Mouse (Mus musculus) midbrain, embryonic 16.5 days (tissue): ENCODE measurements around the gene Fam71d. TPM values are rescaled to one million over a fixed set of nuclear protein-coding genes. Genes with fewer than 3 reads are reported as not detected.
A peak's percentile ranks its signal among the peaks of the same experiment; 100 is the strongest.

Source experiments
- ATAC-seq: fragments of 200-750 bp; cut with Nextera tagmentation; 2 replicates; pipeline ENCODE4 v1.8.0; 2017; ENCODE audit warnings: moderate TSS enrichment
- H3K27ac ChIP-seq: fragments of 300-500 bp; sonication (generic); 2 replicates; pipeline ENCODE4 v1.5.1; 2014; ENCODE audit warnings: mild to moderate bottlenecking, low read length, mixed read lengths
- H3K27me3 ChIP-seq: fragments of 300-500 bp; sonication (generic); 2 replicates; pipeline ENCODE4 v1.6.1; 2014; ENCODE audit warnings: low read depth, low read length, mixed read lengths; ENCODE audit not compliant: control insufficient read depth, insufficient read depth
- H3K36me3 ChIP-seq: fragments of 300-500 bp; sonication (generic); 2 replicates; pipeline ENCODE4 v1.6.1; 2014; ENCODE audit warnings: mild to moderate bottlenecking, low read length, moderate library complexity, mixed read lengths; ENCODE audit not compliant: control insufficient read depth, insufficient read depth
- H3K4me1 ChIP-seq: fragments of 300-500 bp; sonication (generic); 2 replicates; pipeline ENCODE4 v1.6.1; 2014; ENCODE audit warnings: mild to moderate bottlenecking, low read length, mixed read lengths; ENCODE audit not compliant: control insufficient read depth, insufficient read depth
- H3K4me2 ChIP-seq: fragments of 300-500 bp; sonication (generic); 2 replicates; pipeline ENCODE4 v1.6.1; 2014; ENCODE audit warnings: mild to moderate bottlenecking, low read length, mixed read lengths
- H3K4me3 ChIP-seq: fragments of 300-500 bp; sonication (generic); 2 replicates; pipeline ENCODE4 v1.5.1; 2014; ENCODE audit warnings: low read depth, mild to moderate bottlenecking, low read length, moderate library complexity, mixed read lengths
- H3K9ac ChIP-seq: fragments of 300-500 bp; sonication (generic); 2 replicates; pipeline ENCODE4 v1.6.1; 2014; ENCODE audit warnings: low read depth, low read length, mixed read lengths
- H3K9me3 ChIP-seq: fragments of 300-500 bp; sonication (generic); replicated peaks from 2 replicates; pipeline ENCODE4 v1.6.1; 2014; ENCODE audit warnings: mild to moderate bottlenecking, low read length, mixed read lengths; ENCODE audit not compliant: control insufficient read depth, poor library complexity, severe bottlenecking
- WGBS: fragments of 180-500 bp; shearing (Covaris S2); extraction: QIAGEN DNeasy Blood & Tissue Kit; methylation state at CpG from one replicate; pipeline ENCODE4 v1.1.7; 2014; 5-methylcytosine and 5-hydroxymethylcytosine counted together
- polyA plus RNA-seq: library from polyadenylated mRNA; unstranded; fragments of >200 nt; fragmentation: Nextera tagmentation; extraction: Ambion mirVana; gene quantifications from 2 replicates; pipeline ENCODE4 v1.2.1, GENCODE M21; 2015

Fam71d gene
- polyA plus RNA-seq, 1 experiment from 2014 or later: 0.26 TPM

- no peak overlapping the region for H3K4me2 ChIP-seq
- WGBS: 85% methylated on average over 5 of the region's 5 CpGs
Observed at GRCm38 (mm10) chr12:78688876-78689275, 2.5 kb upstream of the Fam71d start.

DNA sequence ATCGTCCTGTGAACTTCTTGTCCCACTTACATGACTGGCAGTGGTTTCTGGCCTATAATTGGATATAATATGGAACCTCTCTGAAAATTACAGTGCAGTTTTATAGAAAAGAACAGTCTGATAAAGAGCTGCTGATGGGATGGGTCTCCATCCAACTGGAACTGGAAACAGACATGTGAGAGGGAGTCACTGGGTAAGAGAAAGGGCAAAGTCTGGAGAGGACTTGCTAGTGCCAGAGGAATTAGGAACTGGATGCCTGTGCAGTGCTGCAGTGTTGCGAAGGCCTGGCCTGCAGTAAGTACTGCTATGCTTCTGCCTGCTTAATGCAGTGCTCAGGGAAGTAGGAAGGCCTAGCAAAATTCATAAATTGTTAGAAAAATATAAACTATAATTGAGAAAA, 1.9 kb downstream of the Fam71d start:
- H3K4me2 ChIP-seq: no peak overlapping the region
- H3K9me3 ChIP-seq: no peaks in the 10 kb centered on the region
- H3K27me3 ChIP-seq: no peaks in the 10 kb centered on the region
- no peak overlapping the region for H3K9ac ChIP-seq
- 92% methylated on average over 2 of the region's 2 CpGs for WGBS
- H3K4me1 ChIP-seq: no peaks in the 10 kb centered on the region
- H3K27ac ChIP-seq: no peak overlapping the region
- H3K4me3 ChIP-seq: no peak overlapping the region
- H3K36me3 ChIP-seq: no peaks in the 10 kb centered on the region
- no peak for ATAC-seq

More at GRCm38 (mm10) chr12:78688876-78689275, 2.5 kb upstream of the Fam71d start:
- no peaks in the 10 kb centered on the region for H3K27me3 ChIP-seq
- 0 out of 2 replicates have a peak, but pooled peaks cover 2% of the 10 kb centered on the region for H3K36me3 ChIP-seq
- H3K4me3 ChIP-seq: no peak overlapping the region
- H3K9ac ChIP-seq: no peak overlapping the region
- no peak overlapping the region for H3K27ac ChIP-seq
- ATAC-seq: no peak
- no peaks in the 10 kb centered on the region for H3K9me3 ChIP-seq
- no peaks in the 10 kb centered on the region for H3K4me1 ChIP-seq

DNA sequence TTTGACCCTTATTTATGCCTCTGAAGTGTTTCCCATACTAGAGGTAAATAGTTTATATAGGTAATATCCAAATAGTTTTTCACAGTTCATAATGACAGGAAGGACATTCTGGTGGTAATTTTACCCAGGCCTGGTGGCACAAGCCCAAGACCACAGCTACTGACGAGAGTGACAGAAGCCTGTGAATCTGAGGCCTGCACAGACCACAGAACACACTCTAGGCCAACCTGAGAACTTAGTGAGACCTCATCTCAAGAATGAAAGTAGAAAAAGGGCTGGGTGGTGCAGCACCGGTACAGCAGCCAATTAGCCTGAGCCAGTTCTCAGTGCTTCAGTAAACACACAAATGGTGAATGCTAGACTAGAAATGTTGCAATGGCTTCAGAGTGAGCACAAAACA, 26.4 kb downstream of the Fam71d start:
- Histone ChIP-seq H3K4me3 (no peak overlapping the region), H3K9ac (no peak overlapping the region), H3K4me2 (no peak overlapping the region), H3K27me3 (no peaks in the 10 kb centered on the region), H3K27ac (no peak overlapping the region), H3K36me3 (no peaks in the 10 kb centered on the region), H3K9me3 (no peaks in the 10 kb centered on the region), H3K4me1 (no peaks in the 10 kb centered on the region)
- WGBS: 80% methylated on average over 2 of the region's 2 CpGs
- ATAC-seq: no peak

- Histone ChIP-seq H3K4me2 (no peak overlapping the region), H3K27ac (no peak overlapping the region), H3K36me3 (no peaks in the 10 kb centered on the region), H3K4me1 (no peaks in the 10 kb centered on the region), H3K4me3 (no peak overlapping the region), H3K27me3 (no peaks in the 10 kb centered on the region), H3K9me3 (no peaks in the 10 kb centered on the region), H3K9ac (no peak overlapping the region)
- WGBS: 64% methylated on average over 4 of the region's 4 CpGs
- ATAC-seq: no peak
Observed at GRCm38 (mm10) chr12:78727723-78728122, 36.4 kb downstream of the Fam71d start.

- ATAC-seq: no peak
- 69% methylated on average over 2 of the region's 2 CpGs for WGBS
- Histone ChIP-seq H3K36me3 (no peaks in the 10 kb centered on the region), H3K27ac (no peak overlapping the region), H3K27me3 (no peaks in the 10 kb centered on the region), H3K4me2 (no peak overlapping the region), H3K9me3 (no peaks in the 10 kb centered on the region), H3K4me3 (no peak overlapping the region), H3K4me1 (no peaks in the 10 kb centered on the region), H3K9ac (no peak overlapping the region)
Observed at GRCm38 (mm10) chr12:78739633-78740032, 48.3 kb downstream of the Fam71d start.

GRCm38 (mm10) chr12:78740289-78740688, 49.0 kb downstream of the Fam71d start:
- no peaks in the 10 kb centered on the region for H3K36me3 ChIP-seq
- no peaks in the 10 kb centered on the region for H3K4me1 ChIP-seq
- H3K27ac ChIP-seq: no peak overlapping the region
- H3K4me2 ChIP-seq: no peak overlapping the region
- no peak overlapping the region for H3K4me3 ChIP-seq
- no peaks in the 10 kb centered on the region for H3K27me3 ChIP-seq
- ATAC-seq: no peak
- 96% methylated on average over 2 of the region's 2 CpGs for WGBS
- H3K9ac ChIP-seq: no peak overlapping the region
- H3K9me3 ChIP-seq: no peaks in the 10 kb centered on the region

- H3K27me3 ChIP-seq: 0 out of 2 replicates have a peak, but pooled peaks cover 5% of the 10 kb centered on the region
- no peak for ATAC-seq
Observed at GRCm38 (mm10) chr12:78746226-78746625, 54.9 kb downstream of the Fam71d start.

GRCm38 (mm10) chr12:78747406-78747805, 56.1 kb downstream of the Fam71d start:
- Histone ChIP-seq H3K27ac (no peak overlapping the region), H3K36me3 (no peaks in the 10 kb centered on the region), H3K4me3 (no peak overlapping the region), H3K4me2 (no peak overlapping the region; the same call in 1 of the 2 replicates), H3K9me3 (no peaks in the 10 kb centered on the region), H3K27me3 (0 out of 2 replicates have a peak, but pooled peaks cover 5% of the 10 kb centered on the region), H3K9ac (no peak overlapping the region), H3K4me1 (peaks cover 2% of the 10 kb centered on the region; the same call in 1 of the 2 replicates)
- no peak for ATAC-seq
- 41% methylated on average over 1 of the region's 1 CpGs for whole genome bisulfite sequencing

More at GRCm38 (mm10) chr12:78746226-78746625, 54.9 kb downstream of the Fam71d start:
- H3K36me3 ChIP-seq: no peaks in the 10 kb centered on the region
- H3K4me2 ChIP-seq: no peak overlapping the region
- no peak overlapping the region for H3K9ac ChIP-seq
- H3K4me3 ChIP-seq: no peak overlapping the region
- whole genome bisulfite sequencing: 83% methylated on average over 6 of the region's 6 CpGs
- H3K4me1 ChIP-seq: peaks cover 2% of the 10 kb centered on the region; the same call in 1 of the 2 replicates
- H3K27ac ChIP-seq: no peak overlapping the region
- H3K9me3 ChIP-seq: no peaks in the 10 kb centered on the region

GRCm38 (mm10) chr12:78748113-78748512, 56.8 kb downstream of the Fam71d start:
- WGBS: under 1% methylated on average over 10 of the region's 10 CpGs
- ATAC-seq: peak; percentile 30
- no peaks in the 10 kb centered on the region for H3K36me3 ChIP-seq
- no peaks in the 10 kb centered on the region for H3K9me3 ChIP-seq
- peak overlapping the region; percentile 92 for H3K4me3 ChIP-seq
- peaks cover 2% of the 10 kb centered on the region; the same call in 1 of the 2 replicates for H3K4me1 ChIP-seq
- peak overlapping the region; percentile 72 for H3K9ac ChIP-seq
- peak overlapping the region; percentile 72 for H3K4me2 ChIP-seq
- 0 out of 2 replicates have a peak, but pooled peaks cover 5% of the 10 kb centered on the region for H3K27me3 ChIP-seq
- H3K27ac ChIP-seq: peak overlapping the region; percentile 77
